In genomic region chr19:36739566-36740211, GRCm38 (mm10) we compare ENCODE assay signal across 10 mouse cellular contexts. TPM values are rescaled to one million over a fixed set of nuclear protein-coding genes. Genes with fewer than 3 reads are reported as not detected.
DNase-seq lines count a peak whose midpoint lies in the region; ATAC-seq and TF ChIP-seq lines count a peak whose summit lies in the region.
"Had no signal": no experiment of that assay in that cellular context is flagged by ENCODE, and none has a peak within 500 bp of the region (broad histone marks: within the 10 kb centered on the region; RNA-seq: fewer than 3 reads in every experiment).

No protein-coding gene starts in this region.

- H3K4me1 ChIP-seq in kidney, adult 2 months (ENCODE audit: control insufficient read depth, insufficient read depth, low read length): no peaks in the 10 kb centered on the region
- no peaks in the 10 kb centered on the region for H3K4me1 ChIP-seq in kidney, embryonic 14.5 days (ENCODE audit: control insufficient read depth, insufficient read depth, low read length)
- H3K4me1 ChIP-seq in forebrain, embryonic 16.5 days (replicated peaks; ENCODE audit: control insufficient read depth, insufficient read depth, low read length): peaks cover 3% of the 10 kb centered on the region; the same call in 1 of the 2 replicates

- no peaks in the 10 kb centered on the region for H3K36me3 ChIP-seq in kidney, adult 2 months (ENCODE audit: control insufficient read depth, insufficient read depth, low read length)
- no peaks in the 10 kb centered on the region for H3K36me3 ChIP-seq in kidney, embryonic 14.5 days (ENCODE audit: control insufficient read depth, insufficient read depth, low read length)
- no peaks in the 10 kb centered on the region for H3K36me3 ChIP-seq in forebrain, embryonic 16.5 days (ENCODE audit: control insufficient read depth, insufficient read depth)
- H3K36me3 ChIP-seq: midbrain, embryonic 10.5 days had no signal

- H3K4me2 ChIP-seq in kidney, embryonic 14.5 days (replicated peaks; ENCODE audit: low read depth, low read length): no peak overlapping the region
- H3K4me2 ChIP-seq in forebrain, embryonic 16.5 days (ENCODE audit: low read length): no peak overlapping the region

- H3K9ac ChIP-seq in kidney, embryonic 14.5 days (ENCODE audit: low read depth, low read length): no peak overlapping the region
- no peak overlapping the region for H3K9ac ChIP-seq in forebrain, embryonic 16.5 days (replicated peaks; ENCODE audit: low read depth, low read length)

- TF ChIP-seq POLR2A in kidney, adult 2 months (IDR thresholded peaks at IDR 0.05; ENCODE audit: low read depth, low read length): no peak

- no peak for ATAC-seq in CD4-positive, CD25-positive, alpha-beta regulatory T cell, adult 4 months
- no peak for ATAC-seq in kidney, embryonic 14.5 days (ENCODE audit: low FRiP score, low TSS enrichment)
- no peak for ATAC-seq in forebrain, embryonic 16.5 days

- peak; percentile 5 for DNase-seq in CD4-positive, CD25-positive, alpha-beta regulatory T cell, adult 2 months (ENCODE audit: low read depth, low spot score)
- DNase-seq in kidney, adult 2 months: peak; percentile 22
- DNase-seq in retina, postnatal 1 day: peak; percentile 23
- no peak for DNase-seq in retina, embryonic 14.5 days (ENCODE audit: low spot score)
- DNase-seq in skeletal muscle tissue, adult 2 months (ENCODE audit: low read depth, low spot score): peak; percentile 49
- DNase-seq: right cerebral cortex, adult 18-20 months had no signal

- H3K9me3 ChIP-seq in kidney, embryonic 14.5 days (ENCODE audit: control insufficient read depth, low read length): no peaks in the 10 kb centered on the region
- H3K9me3 ChIP-seq in forebrain, embryonic 16.5 days (ENCODE audit: control insufficient read depth, low read length): no peaks in the 10 kb centered on the region
- H3K9me3 ChIP-seq: midbrain, embryonic 10.5 days had no signal

- TF ChIP-seq CTCF in kidney, adult 2 months (conservative IDR thresholded peaks at IDR 0.05; ENCODE audit: insufficient read depth, insufficient read length, low read depth, low read length): 0 out of 2 replicates have a peak, but pooled peaks have one; percentile 13

- 40% methylated on average over 7 of the region's 7 CpGs for WGBS in kidney, adult 2 months
- WGBS in kidney, embryonic 14.5 days: 42% methylated on average over 7 of the region's 7 CpGs
- WGBS in forebrain, embryonic 16.5 days: 45% methylated on average over 7 of the region's 7 CpGs

- H3K27ac ChIP-seq in kidney, adult 2 months (ENCODE audit: insufficient read depth, low read depth, low read length): no peak overlapping the region
- no peak overlapping the region for H3K27ac ChIP-seq in kidney, embryonic 14.5 days (ENCODE audit: low read depth, low read length)
- no peak overlapping the region for H3K27ac ChIP-seq in forebrain, embryonic 16.5 days (ENCODE audit: low read length)
- H3K27ac ChIP-seq: midbrain, embryonic 10.5 days had no signal

- no peaks in the 10 kb centered on the region for H3K27me3 ChIP-seq in kidney, adult 2 months (replicated peaks; ENCODE audit: control insufficient read depth, insufficient read depth, low read length)
- H3K27me3 ChIP-seq in kidney, embryonic 14.5 days (ENCODE audit: control insufficient read depth, insufficient read depth, low read length): no peaks in the 10 kb centered on the region
- H3K27me3 ChIP-seq in forebrain, embryonic 16.5 days (replicated peaks; ENCODE audit: control insufficient read depth, insufficient read depth, low read length): no peaks in the 10 kb centered on the region

- H3K4me3 ChIP-seq in kidney, adult 2 months (ENCODE audit: insufficient read depth, low read depth, low read length): no peak overlapping the region
- H3K4me3 ChIP-seq in kidney, embryonic 14.5 days (ENCODE audit: low read length): no peak overlapping the region
- no peak overlapping the region for H3K4me3 ChIP-seq in forebrain, embryonic 16.5 days (replicated peaks; ENCODE audit: low read length)
- H3K4me3 ChIP-seq: midbrain, embryonic 10.5 days had no signal

RNA-seq across cellular contexts. Expression of gene Ppp1r3c, which starts 3.2 kb away (rescaled TPM):
- not detected for polyA plus RNA-seq in CD4-positive, CD25-positive, alpha-beta regulatory T cell, adult 4 months (2017; shearing (Covaris generic))
- polyA plus RNA-seq in kidney, adult 2 months (2012; rRNA removed): 3.0 and 4.6 TPM in 2 replicates
- 10.1 and 16.7 TPM in 2 replicates for polyA plus RNA-seq in kidney, embryonic 14.5 days (2014; fragmentation: Nextera tagmentation; extraction: Ambion mirVana)
- polyA plus RNA-seq in forebrain, embryonic 16.5 days (2015; fragmentation: Nextera tagmentation; extraction: Ambion mirVana): 9.0 and 10.3 TPM in 2 replicates
